8 mouse cellular contexts compared by ENCODE assay signal in genomic region chr4:134534932-134535786, GRCm38 (mm10). TPM values are rescaled to one million over a fixed set of nuclear protein-coding genes. Genes with fewer than 3 reads are reported as not detected.
A peak's percentile ranks its signal among the peaks of the same experiment; 100 is the strongest.
DNase-seq lines count a peak whose midpoint lies in the region; ATAC-seq lines count a peak whose summit lies in the region.

Mtfr1l (minus strand) TSS chr4:134535387.

- peak; percentile 93 for ATAC-seq in inflammation-experienced regulatory T-cells, adult 6 months
- peak; percentile 88 for ATAC-seq in megakaryocyte-erythroid progenitor cell, adult 5-6 weeks (replicated peaks; ENCODE audit: low FRiP score, low TSS enrichment, poor library complexity, severe bottlenecking)

- intact Hi-C loops in gastrocnemius, postnatal 14 days (cut with DNase I; ENCODE audit: low total_unique reads), result no loop called here
- intact Hi-C loops in left cerebral cortex, postnatal 10 days (cut with DNase I), result no loop called here

- peak; percentile 99 for DNase-seq in adrenal gland, adult (ENCODE audit: inconsistent age in 2 of 2, low spot score in 1 of 2)
- DNase-seq in embryo, embryonic 10.5 days (ENCODE audit: low spot score), result peak; percentile 98
- peak; percentile 98 for DNase-seq in gastrocnemius, postnatal 14 days
- peak; percentile 95 to 99 for DNase-seq in left cerebral cortex, postnatal 10 days (ENCODE audit: extremely low spot score in 1 of 2, low spot score in 2 of 2)
- peak; percentile 98 for DNase-seq in right cerebral cortex, postnatal 25 days
- peak; percentile 97 to 98 for DNase-seq in urinary bladder, postnatal 4 days (ENCODE audit: low spot score in 2 of 2)

RNA-seq across cellular contexts. Expression of gene Mtfr1l, which starts in this region (rescaled TPM):
- 100 to 1,000 TPM; 113 to 118 TPM for total RNA-seq in gastrocnemius, postnatal 14 days (2021)
- polyA plus RNA-seq in inflammation-experienced regulatory T-cells, adult 6 months (2017; shearing (Covaris generic)), result 100 to 1,000 TPM in 1 of 3 experiments, 10 to 100 TPM in 2; 64.7 to 110 (median 89.2) TPM
- total RNA-seq in left cerebral cortex, postnatal 10 days (2021), result 10 to 100 TPM; 82.8 to 84.5 TPM
- 76.1 and 80.1 TPM in 2 replicates for total RNA-seq in megakaryocyte-erythroid progenitor cell, adult 5-6 weeks (2014; fragmentation: Nextera tagmentation)
- total RNA-seq in megakaryocyte-erythroid progenitor cell, adult 5-6 weeks (2017), result 41.5 and 67.4 TPM in 2 replicates

Comparison
In these comparisons a context has a peak if more than half of its experiments do, and no peak if none do; other contexts are left out.
1. Peak in every context shown above with its lines: DNase-seq and ATAC-seq.